Mouse (Mus musculus): ENCODE results near the gene Car9. TPM values are rescaled to one million over a fixed set of nuclear protein-coding genes. Genes with fewer than 3 reads are reported as not detected.

Gene Car9
- polyA plus RNA-seq, 1 experiment, result 2.9 TPM

DNA sequence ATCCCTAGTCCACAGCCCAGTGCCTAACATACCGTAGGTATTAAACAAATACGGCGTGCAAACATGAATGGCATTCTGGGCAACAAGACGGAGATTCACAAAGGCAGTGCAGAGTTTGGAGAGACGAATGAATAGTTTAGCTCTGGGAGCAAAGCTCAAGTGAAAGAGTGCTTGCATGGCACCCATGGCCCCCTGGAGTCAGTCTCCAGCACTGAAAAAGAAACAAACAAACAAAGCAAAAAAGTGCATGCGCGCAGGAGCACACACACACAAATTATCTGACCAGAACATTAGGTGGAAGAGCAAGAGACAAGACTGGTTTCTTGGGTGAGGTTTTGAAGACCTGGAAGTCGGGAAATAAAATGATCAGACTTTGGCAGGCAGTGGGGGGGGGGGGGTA is 692 bp upstream of the Car9 start:
- Histone ChIP-seq H3K36me3 (ENCODE audit: control insufficient read depth, insufficient read depth, low read length) (no peaks in the 10 kb centered on the region), H3K4me3 (ENCODE audit: control insufficient read depth, insufficient read depth, low read length) (no peak overlapping the region), H3K27ac (ENCODE audit: control insufficient read depth, insufficient read depth, low read length) (no peak overlapping the region), H3K27me3 (ENCODE audit: control insufficient read depth, insufficient read depth, low read length) (no peaks in the 10 kb centered on the region), H3K4me1 (replicated peaks; ENCODE audit: control insufficient read depth, insufficient read depth, low read length) (peaks cover 22% of the 10 kb centered on the region)
- DNase-seq, result no peak
- 97% methylated on average over 8 of the region's 8 CpGs for WGBS
- TF ChIP-seq POLR2A (IDR thresholded peaks at IDR 0.05; ENCODE audit: control insufficient read depth, extremely low read depth, insufficient read depth, low read length, poor library complexity) (no peak), CTCF (IDR thresholded peaks at IDR 0.05; ENCODE audit: borderline replicate concordance, control insufficient read depth, extremely low read depth, insufficient read depth, low read length, poor library complexity) (no peak)

- Histone ChIP-seq H3K36me3 (ENCODE audit: control insufficient read depth, insufficient read depth, low read length) (no peaks in the 10 kb centered on the region), H3K4me1 (replicated peaks; ENCODE audit: control insufficient read depth, insufficient read depth, low read length) (peaks cover 22% of the 10 kb centered on the region), H3K27ac (ENCODE audit: control insufficient read depth, insufficient read depth, low read length) (peak overlapping the region; percentile 23; the same call in 1 of the 2 replicates), H3K4me3 (ENCODE audit: control insufficient read depth, insufficient read depth, low read length) (peak overlapping the region; percentile 89), H3K27me3 (ENCODE audit: control insufficient read depth, insufficient read depth, low read length) (no peaks in the 10 kb centered on the region)
- TF ChIP-seq POLR2A (IDR thresholded peaks at IDR 0.05; ENCODE audit: control insufficient read depth, extremely low read depth, insufficient read depth, low read length, poor library complexity) (no peak), CTCF (IDR thresholded peaks at IDR 0.05; ENCODE audit: borderline replicate concordance, control insufficient read depth, extremely low read depth, insufficient read depth, low read length, poor library complexity) (no peak)
- DNase-seq, result no peak
- WGBS, result 3% methylated on average over 22 of the region's 22 CpGs
Observed at GRCm38 (mm10) chr4:43507938-43508665, 1.3 kb downstream of the Car9 start.

- WGBS, result under 1% methylated on average over 13 of the region's 13 CpGs
- DNase-seq, result peak; percentile 73
- H3K4me1 ChIP-seq (replicated peaks; ENCODE audit: control insufficient read depth, insufficient read depth, low read length), result peaks cover 22% of the 10 kb centered on the region
- peak overlapping the region; percentile 89 for H3K4me3 ChIP-seq (ENCODE audit: control insufficient read depth, insufficient read depth, low read length)
- H3K27me3 ChIP-seq (ENCODE audit: control insufficient read depth, insufficient read depth, low read length), result no peaks in the 10 kb centered on the region
- TF ChIP-seq POLR2A (IDR thresholded peaks at IDR 0.05; ENCODE audit: control insufficient read depth, extremely low read depth, insufficient read depth, low read length, poor library complexity) (peak; percentile 75; the same call in 1 of the 2 replicates), CTCF (IDR thresholded peaks at IDR 0.05; ENCODE audit: borderline replicate concordance, control insufficient read depth, extremely low read depth, insufficient read depth, low read length, poor library complexity) (0 out of 2 replicates have a peak, but pooled peaks have one; percentile 36)
- H3K36me3 ChIP-seq (ENCODE audit: control insufficient read depth, insufficient read depth, low read length), result no peaks in the 10 kb centered on the region
- H3K27ac ChIP-seq (ENCODE audit: control insufficient read depth, insufficient read depth, low read length), result peak overlapping the region; percentile 23; the same call in 1 of the 2 replicates
Observed at GRCm38 (mm10) chr4:43508666-43508997, 1.9 kb downstream of the Car9 start.

DNA sequence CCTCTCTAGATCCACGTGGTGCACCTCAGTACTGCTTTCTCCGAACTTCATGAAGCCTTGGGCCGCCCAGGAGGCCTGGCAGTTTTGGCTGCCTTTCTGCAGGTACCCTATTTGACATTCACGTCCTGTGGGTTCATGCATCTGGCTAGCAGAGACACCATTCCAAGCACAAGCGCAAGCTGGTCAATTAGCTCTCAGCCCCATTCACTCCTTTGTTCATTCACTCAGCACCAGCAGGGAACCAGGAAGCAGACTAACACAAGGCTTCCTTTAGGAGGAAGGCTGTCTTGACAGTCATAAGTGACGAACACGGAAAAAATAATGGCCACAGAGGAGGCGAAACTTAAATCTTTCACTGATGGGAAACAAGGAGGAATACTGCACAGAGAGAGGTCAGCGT is 2.3 kb downstream of the Car9 start:
- 15% methylated on average over 9 of the region's 9 CpGs for WGBS
- no peak for TF ChIP-seq POLR2A (IDR thresholded peaks at IDR 0.05; ENCODE audit: control insufficient read depth, extremely low read depth, insufficient read depth, low read length, poor library complexity)
- no peak for TF ChIP-seq CTCF (IDR thresholded peaks at IDR 0.05; ENCODE audit: borderline replicate concordance, control insufficient read depth, extremely low read depth, insufficient read depth, low read length, poor library complexity)
- peaks cover 22% of the 10 kb centered on the region for H3K4me1 ChIP-seq (replicated peaks; ENCODE audit: control insufficient read depth, insufficient read depth, low read length)
- H3K27ac ChIP-seq (ENCODE audit: control insufficient read depth, insufficient read depth, low read length), result no peak overlapping the region
- H3K36me3 ChIP-seq (ENCODE audit: control insufficient read depth, insufficient read depth, low read length), result no peaks in the 10 kb centered on the region
- H3K27me3 ChIP-seq (ENCODE audit: control insufficient read depth, insufficient read depth, low read length), result no peaks in the 10 kb centered on the region
- peak overlapping the region; percentile 89 for H3K4me3 ChIP-seq (ENCODE audit: control insufficient read depth, insufficient read depth, low read length)
- DNase-seq, result no peak

DNA sequence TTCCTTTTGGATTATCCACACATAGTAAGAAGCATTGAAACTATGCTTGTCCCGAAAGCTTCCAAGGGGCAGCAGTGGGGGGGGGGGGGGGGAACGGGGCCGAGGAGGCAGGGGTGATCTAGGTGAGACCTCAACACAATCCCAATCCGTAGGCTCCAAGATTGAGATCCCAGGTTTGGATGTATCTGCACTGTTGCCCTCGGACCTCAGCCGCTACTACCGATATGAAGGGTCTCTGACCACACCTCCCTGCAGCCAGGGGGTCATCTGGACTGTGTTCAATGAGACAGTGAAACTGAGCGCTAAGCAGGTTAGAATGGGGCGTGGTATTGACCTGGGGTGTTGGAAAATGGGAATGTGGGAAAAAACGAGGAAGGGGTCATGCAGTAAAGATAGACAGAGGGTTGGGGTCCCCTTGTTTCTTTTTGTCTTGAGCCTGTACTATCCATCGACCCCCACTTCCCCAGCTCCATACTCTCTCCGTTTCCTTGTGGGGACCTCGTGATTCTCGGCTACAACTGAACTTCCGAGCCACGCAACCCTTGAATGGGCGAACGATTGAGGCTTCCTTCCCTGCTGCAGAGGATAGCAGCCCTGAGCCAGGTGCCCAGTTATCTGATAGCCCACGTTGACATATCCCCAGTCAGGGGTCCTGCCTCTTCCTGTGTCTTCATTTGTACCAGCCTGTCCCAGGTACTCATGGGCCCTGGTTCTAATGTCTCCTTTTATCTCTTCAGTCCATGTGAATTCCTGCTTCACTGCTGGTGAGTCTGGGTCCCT is 5.1 kb downstream of the Car9 start:
- peaks cover 19% of the 10 kb centered on the region for H3K4me1 ChIP-seq (replicated peaks; ENCODE audit: control insufficient read depth, insufficient read depth, low read length)
- H3K27me3 ChIP-seq (ENCODE audit: control insufficient read depth, insufficient read depth, low read length), result no peaks in the 10 kb centered on the region
- H3K36me3 ChIP-seq (ENCODE audit: control insufficient read depth, insufficient read depth, low read length), result no peaks in the 10 kb centered on the region
- no peak for DNase-seq
- TF ChIP-seq CTCF (IDR thresholded peaks at IDR 0.05; ENCODE audit: borderline replicate concordance, control insufficient read depth, extremely low read depth, insufficient read depth, low read length, poor library complexity), result no peak
- TF ChIP-seq POLR2A (IDR thresholded peaks at IDR 0.05; ENCODE audit: control insufficient read depth, extremely low read depth, insufficient read depth, low read length, poor library complexity), result no peak
- 93% methylated on average over 19 of the region's 19 CpGs for WGBS
- H3K27ac ChIP-seq (ENCODE audit: control insufficient read depth, insufficient read depth, low read length), result no peak overlapping the region
- no peak overlapping the region for H3K4me3 ChIP-seq (ENCODE audit: control insufficient read depth, insufficient read depth, low read length)

- H3K27me3 ChIP-seq (ENCODE audit: control insufficient read depth, insufficient read depth, low read length), result no peaks in the 10 kb centered on the region
- TF ChIP-seq POLR2A (IDR thresholded peaks at IDR 0.05; ENCODE audit: control insufficient read depth, extremely low read depth, insufficient read depth, low read length, poor library complexity), result no peak
- TF ChIP-seq CTCF (IDR thresholded peaks at IDR 0.05; ENCODE audit: borderline replicate concordance, control insufficient read depth, extremely low read depth, insufficient read depth, low read length, poor library complexity), result no peak
- no peak overlapping the region for H3K27ac ChIP-seq (ENCODE audit: control insufficient read depth, insufficient read depth, low read length)
- H3K4me1 ChIP-seq (replicated peaks; ENCODE audit: control insufficient read depth, insufficient read depth, low read length), result peaks cover 17% of the 10 kb centered on the region
- DNase-seq, result no peak
- H3K36me3 ChIP-seq (ENCODE audit: control insufficient read depth, insufficient read depth, low read length), result no peaks in the 10 kb centered on the region
- no peak overlapping the region for H3K4me3 ChIP-seq (ENCODE audit: control insufficient read depth, insufficient read depth, low read length)
- 92% methylated on average over 7 of the region's 7 CpGs for WGBS
Observed at GRCm38 (mm10) chr4:43512653-43513052, 5.9 kb downstream of the Car9 start.

Measured in thymus, adult 2 months (tissue).